ENCODE assay signal across 28 mouse cellular contexts in genomic region chr7:136710653-136711052, GRCm38 (mm10).
DNase-seq lines count a peak whose midpoint lies in the region; ATAC-seq and TF ChIP-seq lines count a peak whose summit lies in the region.
"Had no signal": no experiment of that assay in that cellular context is flagged by ENCODE, and none has a peak within 500 bp of the region (broad histone marks: within the 10 kb centered on the region; RNA-seq: fewer than 3 reads in every experiment).

No protein-coding gene starts in this region.

- no peaks in the 10 kb centered on the region for H3K27me3 ChIP-seq in kidney, embryonic 14.5 days (ENCODE audit: control insufficient read depth, insufficient read depth, low read length)
- no peaks in the 10 kb centered on the region for H3K27me3 ChIP-seq in heart, embryonic 14.5 days (ENCODE audit: control insufficient read depth, insufficient read depth, low read length)
- no peaks in the 10 kb centered on the region for H3K27me3 ChIP-seq in intestine, embryonic 15.5 days (replicated peaks)
- H3K27me3 ChIP-seq: limb, embryonic 15.5 days; lung, embryonic 15.5 days; neural tube, embryonic 13.5 days had no signal

- intact Hi-C loops in gastrocnemius, adult 2 months (cut with DNase I): no loop called here
- intact Hi-C loops in gastrocnemius, postnatal 14 days (cut with DNase I; ENCODE audit: low total_unique reads): no loop called here

- 0 out of 2 replicates have a peak, but pooled peaks cover 4% of the 10 kb centered on the region for H3K4me1 ChIP-seq in kidney, embryonic 14.5 days (ENCODE audit: control insufficient read depth, insufficient read depth, low read length)
- H3K4me1 ChIP-seq in heart, embryonic 14.5 days (ENCODE audit: control insufficient read depth in 2 of 2, insufficient read depth in 2 of 2, low read length in 2 of 2): peaks cover 3 to 5% of the 10 kb centered on the region in 2 experiments; a peak in 2 of 4 replicates
- H3K4me1 ChIP-seq in intestine, embryonic 15.5 days (replicated peaks): 0 out of 2 replicates have a peak, but pooled peaks cover 2% of the 10 kb centered on the region
- H3K4me1 ChIP-seq: forebrain, embryonic 10.5 days; lung, embryonic 15.5 days; neural tube, embryonic 13.5 days had no signal

- H3K27ac ChIP-seq in gastrocnemius, adult 2 months: peak overlapping the region; percentile 28; the same call in 1 of the 2 replicates
- H3K27ac ChIP-seq in kidney, embryonic 14.5 days (ENCODE audit: low read depth, low read length): no peak overlapping the region
- no peak overlapping the region for H3K27ac ChIP-seq in heart, embryonic 14.5 days (replicated peaks in 1 of 2; ENCODE audit: control insufficient read depth in 1 of 2, insufficient read depth in 1 of 2, low read depth in 2 of 2, low read length in 2 of 2)
- no peak overlapping the region for H3K27ac ChIP-seq in intestine, embryonic 15.5 days
- H3K27ac ChIP-seq: forebrain, embryonic 10.5 days; hindbrain, embryonic 10.5 days; left cerebral cortex, adult 2 months; limb, embryonic 15.5 days; liver, embryonic 14.5 days; lung, embryonic 15.5 days; neural tube, embryonic 13.5 days had no signal

- DNase-seq in gastrocnemius, adult 2 months: peak; percentile 31
- no peak for DNase-seq in gastrocnemius, postnatal 14 days
- no peak for DNase-seq in kidney, adult 18-20 months
- peak; percentile 39 for DNase-seq in heart, postnatal 4 days
- no peak for DNase-seq in natural killer cell, adult 2 months (ENCODE audit: low spot score in 2 of 2)
- DNase-seq: adrenal gland, postnatal 10 days; cerebellum, adult 18-20 months; cerebellum, postnatal 14 days; left cerebral cortex, postnatal 4 days; lung, postnatal 4 days; midbrain, embryonic 14.5 days; retina, postnatal 1 day; thymus, adult 18-20 months; thymus, postnatal 36 days had no signal

- WGBS in kidney, embryonic 14.5 days: 42% methylated on average over 3 of the region's 3 CpGs
- 63% methylated on average over 3 of the region's 3 CpGs for WGBS in heart, embryonic 14.5 days
- 71% methylated on average over 3 of the region's 3 CpGs for WGBS in intestine, embryonic 15.5 days

- no peaks in the 10 kb centered on the region for H3K36me3 ChIP-seq in kidney, embryonic 14.5 days (ENCODE audit: control insufficient read depth, insufficient read depth, low read length)
- no peaks in the 10 kb centered on the region for H3K36me3 ChIP-seq in heart, embryonic 14.5 days (ENCODE audit: control insufficient read depth, insufficient read depth, low read length)
- no peaks in the 10 kb centered on the region for H3K36me3 ChIP-seq in intestine, embryonic 15.5 days
- H3K36me3 ChIP-seq: forebrain, embryonic 10.5 days; hindbrain, embryonic 10.5 days; limb, embryonic 15.5 days; lung, embryonic 15.5 days; neural tube, embryonic 13.5 days had no signal

- H3K4me3 ChIP-seq in gastrocnemius, adult 2 months: no peak overlapping the region
- no peak overlapping the region for H3K4me3 ChIP-seq in kidney, embryonic 14.5 days (ENCODE audit: low read length)
- no peak overlapping the region for H3K4me3 ChIP-seq in heart, embryonic 14.5 days (ENCODE audit: control insufficient read depth in 1 of 2, insufficient read depth in 1 of 2, low read depth in 1 of 2, low read length in 2 of 2)
- H3K4me3 ChIP-seq in intestine, embryonic 15.5 days (replicated peaks): no peak overlapping the region
- H3K4me3 ChIP-seq: forebrain, embryonic 10.5 days; hindbrain, embryonic 10.5 days; left cerebral cortex, adult 2 months; limb, embryonic 15.5 days; lung, embryonic 15.5 days; neural tube, embryonic 13.5 days had no signal

- H3K9ac ChIP-seq in kidney, embryonic 14.5 days (ENCODE audit: low read depth, low read length): no peak overlapping the region
- H3K9ac ChIP-seq in heart, embryonic 14.5 days (ENCODE audit: low read length): no peak overlapping the region
- H3K9ac ChIP-seq in intestine, embryonic 15.5 days: no peak overlapping the region
- H3K9ac ChIP-seq: limb, embryonic 15.5 days; liver, embryonic 14.5 days; lung, embryonic 15.5 days; neural tube, embryonic 13.5 days had no signal

- H3K4me2 ChIP-seq in kidney, embryonic 14.5 days (replicated peaks; ENCODE audit: low read depth, low read length): no peak overlapping the region
- no peak overlapping the region for H3K4me2 ChIP-seq in heart, embryonic 14.5 days (ENCODE audit: low read length)
- no peak overlapping the region for H3K4me2 ChIP-seq in intestine, embryonic 15.5 days (replicated peaks)
- H3K4me2 ChIP-seq: limb, embryonic 15.5 days; lung, embryonic 15.5 days; neural tube, embryonic 13.5 days had no signal

- peak; percentile 47; the same call in 1 of the 2 replicates for ATAC-seq in kidney, embryonic 14.5 days (ENCODE audit: low FRiP score, low TSS enrichment)
- ATAC-seq in heart, embryonic 14.5 days (ENCODE audit: insufficient number of reproducible peaks, insufficient read depth, low FRiP score, low read depth): peak; percentile 32; the same call in 1 of the 2 replicates
- ATAC-seq in intestine, embryonic 15.5 days: no peak
- ATAC-seq: activated CD4-positive, CD25-positive, alpha-beta regulatory T cell, adult 4 months; forebrain, embryonic 16.5 days; hindbrain, embryonic 16.5 days; intestine, postnatal 0 days had no signal

- TF ChIP-seq CTCF in gastrocnemius, adult 2 months (IDR thresholded peaks at IDR 0.05): no peak

- H3K9me3 ChIP-seq in kidney, embryonic 14.5 days (ENCODE audit: control insufficient read depth, low read length): no peaks in the 10 kb centered on the region
- no peaks in the 10 kb centered on the region for H3K9me3 ChIP-seq in heart, embryonic 14.5 days (ENCODE audit: control insufficient read depth, low read length)
- no peaks in the 10 kb centered on the region for H3K9me3 ChIP-seq in intestine, embryonic 15.5 days
- H3K9me3 ChIP-seq: forebrain, embryonic 10.5 days; hindbrain, embryonic 10.5 days; limb, embryonic 15.5 days; lung, embryonic 15.5 days; neural tube, embryonic 13.5 days had no signal

Comparison
In these comparisons a context has a peak if more than half of its experiments do, and no peak if none do; other contexts are left out.
1. DNase-seq: peak in gastrocnemius, adult 2 months (single experiment) and heart, postnatal 4 days (single experiment); none in gastrocnemius, postnatal 14 days (single experiment), kidney, adult 18-20 months (single experiment) and natural killer cell, adult 2 months (0 of 2).